Mouse (Mus musculus) stomach, embryonic 16.5 days (tissue): ENCODE measurements around the gene Vmac. TPM values are rescaled to one million over a fixed set of nuclear protein-coding genes. Genes with fewer than 3 reads are reported as not detected.

Experiments
- ATAC-seq: fragments of 200-750 bp; cut with Nextera tagmentation; 2 replicates; pipeline ENCODE4 v1.8.0; 2017; ENCODE audit warnings: moderate number of reproducible peaks, moderate TSS enrichment; ENCODE audit not compliant: insufficient read depth, low FRiP score
- H3K27ac ChIP-seq: fragments of 300-500 bp; sonication (generic); 2 replicates; pipeline ENCODE4 v1.5.1; 2014; ENCODE audit warnings: low read length
- H3K27me3 ChIP-seq: fragments of 300-500 bp; sonication (generic); 2 replicates; pipeline ENCODE4 v1.6.1; 2014; ENCODE audit warnings: low read length, control low read depth, mixed read lengths; ENCODE audit not compliant: control insufficient read depth, insufficient read depth
- H3K36me3 ChIP-seq: fragments of 300-500 bp; sonication (generic); 2 replicates; pipeline ENCODE4 v1.6.1; 2014; ENCODE audit warnings: low read length; ENCODE audit not compliant: control insufficient read depth, insufficient read depth
- H3K4me1 ChIP-seq: fragments of 300-500 bp; sonication (generic); 2 replicates; pipeline ENCODE4 v1.6.1; 2014; ENCODE audit warnings: low read length, control low read depth, mixed read lengths; ENCODE audit not compliant: control insufficient read depth, insufficient read depth
- H3K4me2 ChIP-seq: fragments of 300-500 bp; sonication (generic); 2 replicates; pipeline ENCODE4 v1.6.1; 2014; ENCODE audit warnings: low read depth, low read length, mixed read lengths
- H3K4me3 ChIP-seq: fragments of 300-500 bp; sonication (generic); replicated peaks from 2 replicates; pipeline ENCODE4 v1.5.1; 2014; ENCODE audit warnings: mild to moderate bottlenecking, low read length
- H3K9ac ChIP-seq: fragments of 300-500 bp; sonication (generic); 2 replicates; pipeline ENCODE4 v1.6.1; 2014; ENCODE audit warnings: low read length
- H3K9me3 ChIP-seq: fragments of 300-500 bp; sonication (generic); replicated peaks from 2 replicates; pipeline ENCODE4 v1.6.1; 2016; ENCODE audit warnings: low read length, control low read depth; ENCODE audit not compliant: control insufficient read depth
- WGBS: fragments of 180-500 bp; shearing (Covaris S2); extraction: QIAGEN DNeasy Blood & Tissue Kit; methylation state at CpG from one replicate; pipeline ENCODE4 v1.1.7; 2014; 5-methylcytosine and 5-hydroxymethylcytosine counted together
- polyA plus RNA-seq: library from polyadenylated mRNA; unstranded; fragments of >200 nt; fragmentation: Nextera tagmentation; extraction: Ambion mirVana; gene quantifications from 2 replicates; pipeline ENCODE4 v1.2.1, GENCODE M21; 2015

Gene Vmac
- polyA plus RNA-seq, 1 experiment from 2014 or later, result 19.6 TPM

GRCm38 (mm10) chr17:56744173-56744572, 26.4 kb upstream of the Vmac start:
- no peak overlapping the region for H3K27ac ChIP-seq

GRCm38 (mm10) chr17:56740788-56741160, 23.0 kb upstream of the Vmac start:
- H3K36me3 ChIP-seq, result no peaks in the 10 kb centered on the region
- WGBS, result 73% methylated on average over 17 of the region's 17 CpGs

More at GRCm38 (mm10) chr17:56744173-56744572, 26.4 kb upstream of the Vmac start:
- Histone ChIP-seq H3K27me3 (no peaks in the 10 kb centered on the region), H3K4me1 (0 out of 2 replicates have a peak, but pooled peaks cover 5% of the 10 kb centered on the region), H3K36me3 (no peaks in the 10 kb centered on the region), H3K9ac (no peak overlapping the region), H3K4me2 (no peak overlapping the region), H3K9me3 (no peaks in the 10 kb centered on the region), H3K4me3 (no peak overlapping the region)
- ATAC-seq, result no peak
- 34% methylated on average over 5 of the region's 5 CpGs for WGBS

GRCm38 (mm10) chr17:56740118-56740787, 22.4 kb upstream of the Vmac start:
- H3K9me3 ChIP-seq, result 0 out of 2 replicates have a peak, but pooled peaks cover 4% of the 10 kb centered on the region
- H3K4me3 ChIP-seq, result no peak overlapping the region
- no peak overlapping the region for H3K4me2 ChIP-seq
- no peak overlapping the region for H3K9ac ChIP-seq
- no peak overlapping the region for H3K27ac ChIP-seq
- no peak for ATAC-seq
- H3K36me3 ChIP-seq, result no peaks in the 10 kb centered on the region
- 0 out of 2 replicates have a peak, but pooled peaks cover 5% of the 10 kb centered on the region for H3K4me1 ChIP-seq
- no peaks in the 10 kb centered on the region for H3K27me3 ChIP-seq
- WGBS, result 74% methylated on average over 17 of the region's 17 CpGs

More at GRCm38 (mm10) chr17:56740788-56741160, 23.0 kb upstream of the Vmac start:
- Histone ChIP-seq H3K27me3 (no peaks in the 10 kb centered on the region), H3K4me3 (no peak overlapping the region), H3K9ac (no peak overlapping the region), H3K4me1 (0 out of 2 replicates have a peak, but pooled peaks cover 5% of the 10 kb centered on the region), H3K27ac (no peak overlapping the region), H3K9me3 (0 out of 2 replicates have a peak, but pooled peaks cover 4% of the 10 kb centered on the region), H3K4me2 (no peak overlapping the region)
- ATAC-seq, result no peak

GRCm38 (mm10) chr17:56738221-56738620, 20.4 kb upstream of the Vmac start:
- Histone ChIP-seq H3K4me2 (no peak overlapping the region), H3K4me3 (no peak overlapping the region), H3K9ac (no peak overlapping the region), H3K27ac (no peak overlapping the region), H3K4me1 (0 out of 2 replicates have a peak, but pooled peaks cover 5% of the 10 kb centered on the region), H3K27me3 (no peaks in the 10 kb centered on the region), H3K9me3 (0 out of 2 replicates have a peak, but pooled peaks cover 4% of the 10 kb centered on the region), H3K36me3 (no peaks in the 10 kb centered on the region)
- WGBS, result 78% methylated on average over 10 of the region's 10 CpGs
- no peak for ATAC-seq

GRCm38 (mm10) chr17:56736534-56736933, 18.7 kb upstream of the Vmac start:
- Histone ChIP-seq H3K36me3 (no peaks in the 10 kb centered on the region), H3K4me1 (no peaks in the 10 kb centered on the region), H3K4me3 (no peak overlapping the region), H3K9ac (no peak overlapping the region), H3K27ac (no peak overlapping the region), H3K27me3 (no peaks in the 10 kb centered on the region), H3K4me2 (no peak overlapping the region), H3K9me3 (0 out of 2 replicates have a peak, but pooled peaks cover 4% of the 10 kb centered on the region)
- ATAC-seq, result no peak
- 34% methylated on average over 8 of the region's 8 CpGs for WGBS

- Histone ChIP-seq H3K9ac (no peak overlapping the region), H3K27me3 (no peaks in the 10 kb centered on the region), H3K27ac (no peak overlapping the region), H3K4me2 (no peak overlapping the region), H3K9me3 (no peaks in the 10 kb centered on the region), H3K4me3 (no peak overlapping the region), H3K4me1 (peaks cover 26% of the 10 kb centered on the region), H3K36me3 (no peaks in the 10 kb centered on the region)
- WGBS, result 71% methylated on average over 2 of the region's 2 CpGs
- ATAC-seq, result no peak
Observed at GRCm38 (mm10) chr17:56729656-56730055, 11.8 kb upstream of the Vmac start.

- Histone ChIP-seq H3K36me3 (no peaks in the 10 kb centered on the region), H3K4me3 (no peak overlapping the region), H3K4me2 (no peak overlapping the region), H3K9me3 (no peaks in the 10 kb centered on the region), H3K9ac (no peak overlapping the region; the same call in 1 of the 2 replicates), H3K27me3 (no peaks in the 10 kb centered on the region), H3K4me1 (peaks cover 26% of the 10 kb centered on the region), H3K27ac (no peak overlapping the region)
- ATAC-seq, result no peak
- 42% methylated on average over 6 of the region's 6 CpGs for WGBS
Observed at GRCm38 (mm10) chr17:56729151-56729550, 11.3 kb upstream of the Vmac start.

GRCm38 (mm10) chr17:56728117-56728516, 10.3 kb upstream of the Vmac start:
- Histone ChIP-seq H3K9me3 (no peaks in the 10 kb centered on the region), H3K4me1 (peaks cover 26% of the 10 kb centered on the region), H3K27ac (peak overlapping the region; percentile 73; the same call in 1 of the 2 replicates), H3K9ac (peak overlapping the region; percentile 37; the same call in 1 of the 2 replicates), H3K4me3 (no peak overlapping the region), H3K36me3 (no peaks in the 10 kb centered on the region), H3K27me3 (no peaks in the 10 kb centered on the region), H3K4me2 (peak overlapping the region; percentile 34)
- WGBS, result 7% methylated on average over 12 of the region's 12 CpGs
- peak; percentile 34; the same call in 1 of the 2 replicates for ATAC-seq

- no peak overlapping the region for H3K4me3 ChIP-seq
- H3K9ac ChIP-seq, result peak overlapping the region; percentile 35
- no peaks in the 10 kb centered on the region for H3K36me3 ChIP-seq
- 8% methylated on average over 12 of the region's 12 CpGs for whole genome bisulfite sequencing
- H3K27me3 ChIP-seq, result no peaks in the 10 kb centered on the region
- peak; percentile 24; the same call in 1 of the 2 replicates for ATAC-seq
- peak overlapping the region; percentile 73 for H3K27ac ChIP-seq
- H3K9me3 ChIP-seq, result no peaks in the 10 kb centered on the region
- H3K4me2 ChIP-seq, result peak overlapping the region; percentile 34; the same call in 1 of the 2 replicates
- peaks cover 26% of the 10 kb centered on the region for H3K4me1 ChIP-seq
Observed at GRCm38 (mm10) chr17:56727659-56728058, 9.8 kb upstream of the Vmac start.
